Mouse (Mus musculus) small intestine, adult 2 months (tissue): ENCODE measurements around the gene Zfhx3.

Experiments
- CTCF ChIP-seq: fragments of 200-500 bp; IDR thresholded peaks from 2 replicates; pipeline ENCODE4 v1.5.1; 2012; ENCODE audit warnings: low read depth, mild to moderate bottlenecking, control low read depth, inconsistent platforms, low read length, moderate library complexity, mixed read lengths; ENCODE audit not compliant: insufficient replicate concordance, insufficient read length; ENCODE audit errors: extremely low read depth
- POLR2A ChIP-seq: fragments of 200-500 bp; IDR thresholded peaks from 2 replicates; pipeline ENCODE4 v1.6.1; 2012; ENCODE audit warnings: low read depth, mild to moderate bottlenecking, control low read depth, inconsistent platforms, low read length, moderate library complexity

DNA sequence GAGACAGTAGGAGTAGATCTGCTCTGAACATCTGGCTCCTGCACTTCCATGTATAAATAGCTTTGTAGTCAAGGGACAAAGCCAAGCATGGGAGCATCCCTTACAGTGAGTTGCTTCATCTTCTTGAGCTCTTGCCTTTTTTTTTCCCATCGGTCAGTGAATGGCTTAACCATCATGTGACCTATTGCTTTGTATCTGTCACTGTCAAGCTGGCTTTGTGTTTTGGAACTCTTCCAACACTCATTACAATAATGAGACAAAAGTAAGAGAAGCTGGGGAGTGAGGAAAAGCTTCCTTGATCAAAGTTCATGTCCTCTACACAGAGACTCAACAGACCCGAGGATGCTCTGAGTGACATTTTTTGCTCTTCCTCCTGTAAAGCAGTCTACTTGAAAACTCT, 183.0 kb downstream of the Zfhx3 start:
- TF ChIP-seq CTCF (no peak), POLR2A (no peak)
